Mouse (Mus musculus) myocyte (in vitro differentiated cells): Measurements from ENCODE around the gene Notch2.

Experiments
- CEBPB ChIP-seq: IDR thresholded peaks from 2 replicates; pipeline ENCODE4 v1.6.1; 2011; ENCODE audit warnings: mild to moderate bottlenecking, moderate library complexity; ENCODE audit not compliant: poor library complexity, insufficient read depth, severe bottlenecking
- E2F4 ChIP-seq: IDR thresholded peaks from one replicate; pipeline ENCODE4 v1.6.1; 2011; ENCODE audit warnings: mild to moderate bottlenecking, control low read depth, moderate library complexity; ENCODE audit not compliant: insufficient read depth
- MAX ChIP-seq: IDR thresholded peaks from one replicate; pipeline ENCODE4 v1.6.1; 2011; ENCODE audit warnings: low read depth, mild to moderate bottlenecking, control low read depth
- POLR2A ChIP-seq: IDR thresholded peaks from one replicate; pipeline ENCODE4 v1.6.1; 2011; ENCODE audit warnings: low read depth, mild to moderate bottlenecking, control low read depth, moderate library complexity; ENCODE audit not compliant: insufficient read length
- POLR2AphosphoS2 ChIP-seq: IDR thresholded peaks from one replicate; pipeline ENCODE4 v1.6.1; 2011; ENCODE audit warnings: low read depth, control low read depth; ENCODE audit not compliant: insufficient read length
- REST ChIP-seq: IDR thresholded peaks from one replicate; pipeline ENCODE4 v1.6.1; 2011; ENCODE audit warnings: mild to moderate bottlenecking, control low read depth, moderate library complexity; ENCODE audit not compliant: insufficient read depth, insufficient read length
- SRF ChIP-seq: IDR thresholded peaks from one replicate; pipeline ENCODE4 v1.6.1; 2011; ENCODE audit warnings: low read depth; ENCODE audit not compliant: control insufficient read depth, insufficient read length
- TCF12 ChIP-seq: IDR thresholded peaks from one replicate; pipeline ENCODE4 v1.6.1; 2011; ENCODE audit warnings: mild to moderate bottlenecking, control low read depth; ENCODE audit not compliant: poor library complexity, insufficient read depth, severe bottlenecking
- USF1 ChIP-seq: IDR thresholded peaks from one replicate; pipeline ENCODE4 v1.6.1; 2011; ENCODE audit warnings: low read depth, mild to moderate bottlenecking, control low read depth, moderate library complexity

DNA sequence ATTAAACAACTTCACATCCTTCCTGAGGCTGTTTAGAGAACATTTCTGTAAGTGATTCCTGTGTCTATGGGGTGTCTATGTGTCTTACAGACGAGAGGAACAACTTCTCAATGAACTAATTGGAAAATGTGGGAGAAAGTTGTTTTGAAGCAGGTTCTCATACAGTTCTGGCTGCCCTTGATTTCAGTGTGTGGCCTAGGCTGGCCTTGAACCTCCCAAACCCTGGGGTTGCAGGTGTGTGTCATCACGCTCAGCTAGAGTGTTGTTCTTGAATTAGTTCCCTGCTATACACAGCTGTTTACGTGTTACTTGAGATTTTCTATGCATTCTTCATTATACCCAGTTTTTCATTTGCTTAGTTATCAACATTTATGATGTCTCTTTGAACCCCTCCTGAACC is 56.5 kb downstream of the Notch2 start:
- TF ChIP-seq USF1, result no peak
- no peak for TF ChIP-seq E2F4
- no peak for TF ChIP-seq MAX
- no peak for TF ChIP-seq POLR2A
- TF ChIP-seq CEBPB, result no peak
- no peak for TF ChIP-seq TCF12
- TF ChIP-seq POLR2AphosphoS2, result no peak
- no peak for TF ChIP-seq REST
- TF ChIP-seq SRF, result no peak
